Mouse (Mus musculus) forelimb bud, embryonic 11.5 days (tissue): ENCODE measurements around the gene Mob4.
A peak's percentile ranks its signal among the peaks of the same experiment; 100 is the strongest.

Experiments
- DNase-seq: peaks from one replicate; pipeline ENCODE4 v3.0.0-alpha.2; 2012; ENCODE audit warnings: low read depth, low spot score

The Mob4 gene

GRCm38 (mm10) chr1:55131424-55132014 lies 488 bp downstream of the Mob4 start:
- peak; percentile 46 for DNase-seq

- DNase-seq: no peak
Measured at GRCm38 (mm10) chr1:55132308-55132707, 1.3 kb downstream of the Mob4 start.

- no peak for DNase-seq
Measured at GRCm38 (mm10) chr1:55133173-55133572, 2.1 kb downstream of the Mob4 start.

GRCm38 (mm10) chr1:55134301-55134700 lies 3.3 kb downstream of the Mob4 start:
- no peak for DNase-seq

DNA sequence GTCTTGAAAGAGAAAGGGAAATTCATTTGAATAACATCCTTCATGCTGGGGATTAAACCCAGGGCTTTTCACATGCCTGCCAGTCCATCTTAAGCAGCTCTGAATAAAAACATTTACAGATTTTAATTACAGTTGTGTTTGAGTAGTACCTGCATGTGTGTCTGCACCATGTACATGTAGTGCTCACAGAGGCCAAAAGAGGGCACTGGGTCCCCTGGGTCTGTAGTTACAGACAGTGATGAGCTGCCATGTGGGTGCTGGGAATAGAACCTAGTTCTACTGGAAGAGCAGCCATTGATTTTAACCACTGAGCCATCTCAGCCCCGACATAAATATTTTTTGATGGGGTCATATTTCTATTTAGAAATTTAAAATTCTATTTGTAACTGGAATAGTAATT lies 4.8 kb downstream of the Mob4 start:
- DNase-seq: no peak

DNA sequence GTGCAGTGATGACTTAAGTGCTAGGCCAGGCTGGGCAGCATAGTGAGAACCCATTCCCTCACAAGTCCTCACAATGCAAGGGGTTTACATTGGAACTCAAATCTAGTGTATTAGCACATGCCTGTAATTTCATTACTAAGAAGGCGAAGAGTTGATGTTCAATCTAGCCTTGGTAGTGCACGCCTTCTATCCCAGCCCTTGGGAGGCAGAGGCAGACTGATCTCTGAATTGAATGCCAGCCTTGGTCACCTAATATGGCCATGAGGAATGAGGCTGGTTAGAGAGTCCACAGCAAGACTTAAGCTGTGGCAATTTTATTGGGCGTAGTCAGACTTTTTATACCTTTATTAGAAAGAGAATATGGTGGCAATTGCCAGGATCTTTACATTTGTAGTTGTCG lies 13.3 kb downstream of the Mob4 start:
- DNase-seq: no peak

DNA sequence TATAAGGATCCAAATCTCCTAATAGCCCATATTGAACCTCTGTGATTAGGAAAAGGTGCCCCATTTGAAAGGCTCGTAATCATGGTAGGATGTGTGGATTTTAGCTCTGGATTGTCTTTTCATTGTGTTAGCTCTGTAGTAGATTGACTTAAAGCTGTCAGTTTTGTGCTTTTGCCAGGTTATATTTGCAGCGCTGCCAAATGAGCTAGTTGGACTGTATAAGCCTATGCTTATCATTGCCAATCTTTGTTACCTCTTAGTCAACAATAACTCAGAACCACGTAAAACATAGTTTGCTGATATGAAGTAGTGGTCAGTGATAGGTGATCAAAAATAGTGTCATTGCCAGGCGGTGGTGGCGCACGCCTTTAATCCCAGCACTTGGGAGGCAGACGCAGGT lies 14.5 kb downstream of the Mob4 start:
- DNase-seq: no peak

DNA sequence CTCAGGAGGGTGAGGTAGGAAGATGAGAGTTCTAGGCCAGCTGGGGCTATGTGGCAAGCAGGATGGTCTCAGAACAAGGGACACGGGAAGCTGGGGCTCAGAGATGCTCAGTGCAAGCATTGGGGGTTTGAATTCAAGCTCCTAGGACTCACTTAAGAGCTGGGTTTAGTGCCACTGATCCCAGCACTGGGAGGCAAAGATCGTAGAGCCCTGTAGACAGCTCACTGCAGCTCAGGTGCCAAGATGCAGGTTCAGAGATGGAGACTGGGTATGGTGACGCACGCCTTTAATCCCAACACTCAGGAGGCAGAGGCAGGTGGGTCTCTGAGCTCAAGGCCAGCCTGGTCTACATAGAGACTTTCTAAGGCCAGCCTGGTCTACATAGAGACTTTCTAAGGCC lies 26.3 kb downstream of the Mob4 start:
- DNase-seq: no peak

DNA sequence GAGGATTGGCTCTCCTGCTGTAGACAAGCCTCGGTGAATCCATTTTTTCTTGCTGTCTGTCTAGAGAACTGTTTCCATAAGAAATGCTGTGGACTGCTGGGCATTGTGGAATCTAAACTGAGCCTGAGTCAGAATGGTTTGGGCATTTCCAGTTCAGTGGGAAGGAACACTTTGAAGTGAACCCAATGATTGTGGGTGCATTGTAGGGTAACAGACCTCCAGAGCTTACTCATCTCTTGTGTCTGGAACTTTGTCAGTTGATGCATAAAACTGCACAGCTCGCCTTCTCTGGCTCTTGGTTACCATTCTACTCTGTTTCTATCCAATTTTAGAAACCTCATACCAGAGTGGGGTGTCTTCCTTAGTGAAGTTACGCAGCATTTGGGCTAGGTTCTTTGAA lies 27.2 kb downstream of the Mob4 start:
- DNase-seq: no peak

DNA sequence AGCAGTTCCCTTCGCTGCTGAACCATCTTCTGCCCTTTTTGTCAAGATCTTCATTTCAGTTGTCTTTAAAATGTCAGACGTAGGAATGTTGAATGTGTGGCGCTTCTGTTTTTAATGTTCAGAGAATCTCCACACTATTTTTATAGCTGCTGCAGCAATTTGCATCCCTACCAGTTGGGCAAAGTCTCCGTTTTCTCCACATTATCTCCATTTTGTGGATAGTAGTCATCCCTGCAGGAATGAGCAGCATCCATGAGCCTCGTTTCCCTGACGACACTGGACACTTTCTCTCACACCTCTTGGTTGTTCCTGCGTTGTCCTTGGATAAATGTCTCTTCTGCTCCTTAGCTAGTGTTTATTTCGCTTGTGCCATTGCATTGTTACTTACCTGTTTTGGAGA lies 27.8 kb downstream of the Mob4 start:
- DNase-seq: no peak

DNA sequence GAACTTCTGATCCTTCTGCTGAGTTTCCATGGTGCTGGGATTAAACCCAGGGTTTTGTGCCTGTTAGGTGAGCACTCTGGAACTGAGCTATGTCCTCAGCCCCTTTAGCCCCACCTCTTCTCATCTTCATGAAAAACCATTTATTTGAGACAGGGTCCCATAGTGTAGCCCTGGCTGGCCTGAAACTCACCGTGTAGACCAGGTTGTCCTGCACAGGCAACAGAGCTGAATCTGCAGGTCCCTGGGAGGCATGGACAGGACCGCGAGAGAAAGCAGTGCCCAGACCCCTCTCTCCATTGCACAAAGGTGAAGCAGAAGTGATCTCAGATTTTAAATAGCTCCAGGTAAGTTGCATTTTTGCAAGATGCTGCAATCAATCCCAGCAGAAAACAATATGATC lies 29.2 kb downstream of the Mob4 start:
- DNase-seq: no peak

DNA sequence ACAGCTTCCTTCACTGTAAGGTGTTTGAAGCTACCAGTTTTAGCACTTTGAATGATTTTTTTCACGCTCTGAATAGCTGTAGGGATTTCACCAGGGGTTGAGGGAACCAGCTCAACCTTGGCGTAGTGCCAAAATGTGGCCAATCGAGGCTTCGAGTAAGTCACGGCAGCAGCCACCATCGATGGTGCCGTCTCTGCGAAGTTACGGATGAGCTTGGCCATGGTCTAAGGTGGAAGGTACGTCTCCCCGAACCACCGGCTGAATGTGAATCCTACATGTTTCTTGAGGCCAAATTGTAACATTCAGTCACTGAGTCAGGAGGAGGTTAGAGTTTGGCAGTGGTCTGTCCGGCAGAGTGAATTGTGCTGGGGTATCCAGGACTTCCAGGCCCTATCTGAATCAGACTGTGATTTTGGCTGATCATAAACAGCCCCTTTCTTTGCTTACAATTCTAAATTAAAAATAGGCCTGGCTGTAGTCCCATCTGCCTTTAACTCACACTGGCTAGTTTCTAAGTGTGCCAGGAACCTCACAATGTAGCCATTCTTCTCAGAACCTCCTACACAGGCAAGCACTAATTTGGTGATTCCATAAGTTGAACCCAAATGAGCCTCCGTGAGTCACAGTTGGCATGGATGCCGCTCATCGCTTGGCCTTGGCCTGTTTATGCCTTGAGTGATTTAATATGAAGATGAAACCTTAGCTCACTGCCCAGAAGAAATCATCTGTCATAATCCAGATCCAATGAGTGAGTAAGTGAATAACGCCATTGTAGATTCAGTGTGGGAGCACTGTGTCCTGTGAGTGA lies 30.0 kb downstream of the Mob4 start:
- no peak for DNase-seq

- no peak for DNase-seq
Measured at GRCm38 (mm10) chr1:55161895-55162294, 30.9 kb downstream of the Mob4 start.

- no peak for DNase-seq
Measured at GRCm38 (mm10) chr1:55162781-55163180, 31.8 kb downstream of the Mob4 start.

GRCm38 (mm10) chr1:55164005-55164404 lies 33.0 kb downstream of the Mob4 start:
- DNase-seq: no peak

DNA sequence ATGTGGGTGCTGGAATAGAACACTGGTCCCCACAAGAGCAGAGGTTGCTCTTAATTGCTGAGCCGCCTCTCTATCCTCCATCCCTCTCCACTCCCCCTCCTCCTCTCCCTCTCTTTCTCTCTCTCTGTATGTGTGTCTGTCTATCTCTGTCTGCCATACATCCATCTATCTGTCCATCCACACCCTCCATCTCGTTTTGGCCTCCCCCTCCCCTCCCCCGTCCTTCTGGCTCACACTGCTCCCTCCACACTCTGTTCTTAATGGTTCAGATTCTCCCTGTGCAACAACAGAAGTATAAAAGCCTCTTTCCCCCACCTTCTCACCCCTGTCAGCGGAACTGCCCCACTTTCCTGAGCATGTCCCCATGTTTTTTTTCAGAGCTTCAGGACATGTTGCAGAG lies 36.5 kb downstream of the Mob4 start:
- DNase-seq: no peak

GRCm38 (mm10) chr1:55168591-55168990 lies 37.6 kb downstream of the Mob4 start:
- no peak for DNase-seq

- no peak for DNase-seq
Measured at GRCm38 (mm10) chr1:55171361-55172325, 40.6 kb downstream of the Mob4 start.

- no peak for DNase-seq
Measured at GRCm38 (mm10) chr1:55173720-55174557, 42.9 kb downstream of the Mob4 start.

GRCm38 (mm10) chr1:55174558-55175034 lies 43.6 kb downstream of the Mob4 start:
- DNase-seq: no peak

GRCm38 (mm10) chr1:55179917-55180566 lies 49.0 kb downstream of the Mob4 start:
- no peak for DNase-seq
